In genomic region chr19:34879624-34880023, GRCm38 (mm10) we compare ENCODE assay signal across 7 mouse cellular contexts. TPM values are rescaled to one million over a fixed set of nuclear protein-coding genes. Genes with fewer than 3 reads are reported as not detected.
DNase-seq lines count a peak whose midpoint lies in the region; ATAC-seq and TF ChIP-seq lines count a peak whose summit lies in the region.

No protein-coding gene starts in this region.

- peaks cover 20% of the 10 kb centered on the region for H3K79me3 ChIP-seq in C2C12 (ENCODE audit: low read depth)

- H3K9ac ChIP-seq in heart, embryonic 11.5 days (ENCODE audit: low read depth, low read length), result peak overlapping the region; percentile 99
- H3K9ac ChIP-seq in liver, embryonic 13.5 days, result peak overlapping the region; percentile 86

- H3K27me3 ChIP-seq in C2C12 (ENCODE audit: control insufficient read depth, insufficient read depth, insufficient read length), result no peaks in the 10 kb centered on the region
- H3K27me3 ChIP-seq in heart, embryonic 11.5 days (ENCODE audit: control insufficient read depth, insufficient read depth, low read length), result no peaks in the 10 kb centered on the region
- H3K27me3 ChIP-seq in liver, embryonic 13.5 days, result no peaks in the 10 kb centered on the region

- no peaks in the 10 kb centered on the region for H3K9me3 ChIP-seq in heart, embryonic 11.5 days (replicated peaks; ENCODE audit: control insufficient read depth, low read length)
- no peaks in the 10 kb centered on the region for H3K9me3 ChIP-seq in liver, embryonic 13.5 days (replicated peaks)

- peak overlapping the region; percentile 97 for H3ac ChIP-seq in C2C12 (ENCODE audit: control insufficient read depth, insufficient read length, low read depth)

- H3K4me2 ChIP-seq in heart, embryonic 11.5 days, result peak overlapping the region; percentile 76
- H3K4me2 ChIP-seq in liver, embryonic 13.5 days, result peak overlapping the region; percentile 95

- H3K79me2 ChIP-seq in C2C12 (ENCODE audit: control insufficient read depth, insufficient read depth), result peaks cover 43% of the 10 kb centered on the region

- WGBS in heart, embryonic 11.5 days (ENCODE audit: insufficient replicate concordance), result 28% methylated on average over 6 of the region's 6 CpGs
- WGBS in liver, embryonic 13.5 days (ENCODE audit: insufficient replicate concordance), result 26% methylated on average over 6 of the region's 6 CpGs

- H3K4me1 ChIP-seq in heart, embryonic 11.5 days (ENCODE audit: control insufficient read depth, insufficient read depth, low read length), result peaks cover 5% of the 10 kb centered on the region
- peaks cover 39% of the 10 kb centered on the region for H3K4me1 ChIP-seq in liver, embryonic 13.5 days (replicated peaks)

- H3K4me3 ChIP-seq in C2C12 (ENCODE audit: insufficient read depth, poor library complexity, severe bottlenecking), result peak overlapping the region; percentile 63
- H3K4me3 ChIP-seq in heart, embryonic 11.5 days (ENCODE audit: low read depth, low read length), result peak overlapping the region; percentile 94
- peak overlapping the region; percentile 78 for H3K4me3 ChIP-seq in liver, embryonic 13.5 days (replicated peaks)

- H3K36me3 ChIP-seq in C2C12 (ENCODE audit: control insufficient read depth, insufficient read depth), result no peaks in the 10 kb centered on the region
- H3K36me3 ChIP-seq in heart, embryonic 11.5 days (ENCODE audit: control insufficient read depth, insufficient read depth, low read length), result no peaks in the 10 kb centered on the region
- H3K36me3 ChIP-seq in liver, embryonic 13.5 days, result no peaks in the 10 kb centered on the region

- DNase-seq in A20 (ENCODE audit: low read depth, low spot score), result peak; percentile 58
- no peak for DNase-seq in liver, embryonic 13.5 days
- DNase-seq in thymus, adult 18-20 months, result no peak
- no peak for DNase-seq in right cerebral cortex, postnatal 25 days
- no peak for DNase-seq in adrenal gland, postnatal 14 days

- peak overlapping the region; percentile 99 for H3K27ac ChIP-seq in heart, embryonic 11.5 days (ENCODE audit: low read depth, low read length)
- no peak overlapping the region for H3K27ac ChIP-seq in liver, embryonic 13.5 days

- ATAC-seq in heart, embryonic 11.5 days (replicated peaks; ENCODE audit: insufficient number of reproducible peaks, low FRiP score, low TSS enrichment), result no peak
- no peak for ATAC-seq in liver, embryonic 13.5 days (ENCODE audit: low read depth)

- TF ChIP-seq CTCF in C2C12 (IDR thresholded peaks at IDR 0.05; ENCODE audit: control insufficient read depth, insufficient read depth, insufficient read length), result no peak

TF ChIP-seq in C2C12, 6 proteins besides CTCF, POLR2A, EP300 and RAD21:
- no peak for TF ChIP-seq CEBPB (IDR thresholded peaks at IDR 0.05; ENCODE audit: low read depth)
- TF ChIP-seq MYOG (IDR thresholded peaks at IDR 0.05; ENCODE audit: control insufficient read depth, extremely low read depth, insufficient read length), result no peak
- TF ChIP-seq USF1 (IDR thresholded peaks at IDR 0.05; ENCODE audit: low read depth), result no peak
- no peak for TF ChIP-seq MYOD1 (IDR thresholded peaks at IDR 0.05; ENCODE audit: control insufficient read depth, insufficient read length, low read depth)
- no peak for TF ChIP-seq FOSL1 (IDR thresholded peaks at IDR 0.05; ENCODE audit: insufficient read depth, low read length, poor library complexity, severe bottlenecking)
- TF ChIP-seq MAX (IDR thresholded peaks at IDR 0.05), result no peak

RNA-seq across cellular contexts. Expression of gene Pank1, which starts 0.4 kb away (rescaled TPM):
- polyA plus RNA-seq in C2C12 (2012; fragmentation: generic; extraction: Trizol), result 5.1 TPM
- 12.5 and 14.2 TPM in 2 replicates for polyA plus RNA-seq in heart, embryonic 11.5 days (2014; fragmentation: Nextera tagmentation; extraction: Ambion mirVana)
- 4.6 and 6.1 TPM in 2 replicates for polyA plus RNA-seq in liver, embryonic 13.5 days (2015; fragmentation: Nextera tagmentation; extraction: Ambion mirVana)
- total RNA-seq in adrenal gland, postnatal 14 days (2021), result 130 and 134 TPM in 2 replicates

RNA-seq across cellular contexts. Expression of gene Kif20b, which starts 42.5 kb away (rescaled TPM):
- polyA plus RNA-seq in C2C12 (2012; fragmentation: generic; extraction: Trizol), result 7.6 TPM
- 41.7 and 47.3 TPM in 2 replicates for polyA plus RNA-seq in heart, embryonic 11.5 days (2014; fragmentation: Nextera tagmentation; extraction: Ambion mirVana)
- polyA plus RNA-seq in liver, embryonic 13.5 days (2015; fragmentation: Nextera tagmentation; extraction: Ambion mirVana), result 40.0 and 48.7 TPM in 2 replicates
- total RNA-seq in adrenal gland, postnatal 14 days (2021), result 8.2 and 10.7 TPM in 2 replicates
